Mouse (Mus musculus) intestine, embryonic 15.5 days (tissue): ENCODE data around the gene Fam89b. TPM values are rescaled to one million over a fixed set of nuclear protein-coding genes. Genes with fewer than 3 reads are reported as not detected.
A peak's percentile ranks its signal among the peaks of the same experiment; 100 is the strongest.

ENCODE experiments used
- ATAC-seq: fragments of 200-750 bp; cut with Nextera tagmentation; 2 replicates; pipeline ENCODE4 v1.8.0; 2017; ENCODE audit warnings: moderate TSS enrichment, moderate library complexity
- H3K27ac ChIP-seq: fragments of 300-500 bp; sonication (generic); 2 replicates; pipeline ENCODE4 v1.5.1; 2015; ENCODE audit warnings: mild to moderate bottlenecking, inconsistent platforms
- H3K27me3 ChIP-seq: fragments of 300-500 bp; sonication (generic); replicated peaks from 2 replicates; pipeline ENCODE4 v1.6.1; 2015; ENCODE audit warnings: inconsistent platforms
- H3K36me3 ChIP-seq: fragments of 300-500 bp; sonication (generic); 2 replicates; pipeline ENCODE4 v1.6.1; 2015; ENCODE audit warnings: inconsistent platforms
- H3K4me1 ChIP-seq: fragments of 300-500 bp; sonication (generic); replicated peaks from 2 replicates; pipeline ENCODE4 v1.6.1; 2015; ENCODE audit warnings: inconsistent platforms
- H3K4me2 ChIP-seq: fragments of 300-500 bp; sonication (generic); replicated peaks from 2 replicates; pipeline ENCODE4 v1.6.1; 2015; ENCODE audit warnings: mild to moderate bottlenecking, inconsistent platforms
- H3K4me3 ChIP-seq: fragments of 300-500 bp; sonication (generic); replicated peaks from 2 replicates; pipeline ENCODE4 v1.5.1; 2015; ENCODE audit warnings: inconsistent platforms
- H3K9ac ChIP-seq: fragments of 300-500 bp; sonication (generic); 2 replicates; pipeline ENCODE4 v1.6.1; 2015; ENCODE audit warnings: inconsistent platforms
- H3K9me3 ChIP-seq: fragments of 300-500 bp; sonication (generic); 2 replicates; pipeline ENCODE4 v1.6.1; 2016; ENCODE audit warnings: inconsistent platforms
- WGBS: fragments of 180-500 bp; shearing (Covaris S2); methylation state at CpG from one replicate; pipeline ENCODE4 v1.1.7; 2015; 5-methylcytosine and 5-hydroxymethylcytosine counted together
- polyA plus RNA-seq: library from polyadenylated mRNA; unstranded; fragments of >200 nt; fragmentation: Nextera tagmentation; extraction: Ambion mirVana; gene quantifications from 2 replicates; pipeline ENCODE4 v1.2.1, GENCODE M21; 2015

The Fam89b gene
- polyA plus RNA-seq, 1 experiment from 2014 or later = 68.7 TPM

DNA sequence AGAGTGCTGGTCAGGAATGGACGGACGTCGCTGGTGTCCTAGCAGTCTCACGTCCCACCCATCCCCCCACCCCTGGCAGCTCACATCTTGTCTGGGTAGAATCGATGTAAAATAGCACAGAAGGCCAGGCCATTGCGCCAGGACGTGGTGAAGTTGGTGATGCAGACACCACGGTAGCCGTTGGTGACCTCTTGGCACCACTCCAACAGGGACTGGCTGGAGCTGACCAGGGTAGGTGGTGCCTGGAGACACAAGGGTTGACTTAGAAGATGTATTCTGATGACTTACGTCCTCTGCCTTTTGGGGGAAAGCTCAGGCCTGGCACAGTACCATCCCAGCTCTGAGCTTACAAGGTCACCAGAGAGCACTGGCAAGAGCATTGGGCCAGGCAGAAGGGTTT, 12.5 kb downstream of the Fam89b start:
- H3K27me3 ChIP-seq = no peaks in the 10 kb centered on the region
- no peak for ATAC-seq
- H3K4me3 ChIP-seq = no peak overlapping the region
- H3K4me1 ChIP-seq = peaks cover 24% of the 10 kb centered on the region
- WGBS = 61% methylated on average over 10 of the region's 10 CpGs
- H3K9me3 ChIP-seq = no peaks in the 10 kb centered on the region
- no peak overlapping the region for H3K4me2 ChIP-seq
- no peak overlapping the region for H3K27ac ChIP-seq
- peaks cover 31% of the 10 kb centered on the region for H3K36me3 ChIP-seq
- no peak overlapping the region for H3K9ac ChIP-seq

DNA sequence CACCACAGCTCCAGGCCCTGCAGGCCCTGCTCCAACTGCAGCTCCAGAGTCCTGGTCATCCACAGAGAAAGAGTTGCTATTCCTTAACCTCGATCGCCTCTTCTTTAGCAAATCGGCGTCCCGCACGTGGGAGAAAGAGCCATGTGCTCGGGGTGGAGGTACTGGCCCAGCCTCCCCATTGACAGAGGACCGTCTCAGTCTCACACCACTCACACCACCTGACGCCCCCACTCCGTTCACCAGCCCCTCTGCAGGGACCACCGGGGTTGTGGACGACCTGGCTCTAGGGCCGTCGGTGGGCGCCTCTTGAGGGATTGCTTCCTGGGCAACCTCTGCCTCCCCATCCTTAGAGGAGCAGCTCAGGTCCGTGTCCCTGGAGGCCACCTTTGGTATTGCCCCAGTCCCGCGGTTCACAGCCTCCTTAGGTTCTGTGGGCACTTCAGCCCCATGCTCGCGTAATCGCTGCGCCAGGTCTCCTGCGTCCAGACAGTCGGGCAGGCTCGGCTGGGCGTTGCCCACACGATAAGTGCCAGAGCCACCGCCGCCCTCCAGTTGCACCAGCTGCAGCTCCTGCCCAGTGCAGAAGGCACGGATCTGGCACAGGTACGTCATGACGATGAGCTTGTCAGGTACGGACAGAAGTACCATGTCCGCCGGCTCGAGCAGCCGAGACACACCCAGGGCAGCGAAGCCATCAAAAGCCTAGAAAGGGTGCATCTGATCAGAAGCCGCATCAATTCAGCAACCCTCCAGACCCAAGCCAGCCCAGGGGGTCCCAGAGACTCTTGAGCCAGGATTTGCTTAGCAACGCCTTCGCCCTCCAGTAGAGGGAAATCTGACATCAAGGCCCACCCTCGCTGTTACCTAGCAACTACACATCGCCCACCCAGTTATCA, 13.4 kb downstream of the Fam89b start:
- Histone ChIP-seq H3K4me3 (no peak overlapping the region), H3K9me3 (no peaks in the 10 kb centered on the region), H3K9ac (0 out of 2 replicates have a peak overlapping the region, but pooled peaks have one; percentile 13), H3K36me3 (peaks cover 30% of the 10 kb centered on the region), H3K27me3 (no peaks in the 10 kb centered on the region), H3K27ac (0 out of 2 replicates have a peak overlapping the region, but pooled peaks have one; percentile 15), H3K4me1 (peaks cover 24% of the 10 kb centered on the region), H3K4me2 (peak overlapping the region; percentile 24)
- peak; percentile 60 for ATAC-seq
- 33% methylated on average over 43 of the region's 43 CpGs for WGBS

DNA sequence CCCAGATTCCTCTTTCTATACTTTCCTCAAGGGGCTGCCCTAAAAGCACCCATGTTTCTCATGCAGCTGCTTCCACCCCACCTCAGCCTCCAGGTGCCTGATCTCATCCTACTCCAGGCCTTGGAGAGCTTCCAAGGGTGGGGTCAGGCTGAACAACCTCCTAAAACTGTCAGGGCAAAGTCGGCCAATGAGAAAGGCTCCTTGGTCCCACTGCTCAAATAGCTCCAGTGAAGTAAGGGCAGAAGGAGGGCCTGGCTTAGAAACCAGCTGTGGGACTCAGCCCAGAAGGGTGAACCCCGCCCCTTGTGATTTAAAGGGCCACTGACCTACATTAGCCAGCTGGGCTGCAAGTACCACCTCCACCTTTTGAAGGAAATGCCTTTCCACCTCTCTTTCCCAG, 15.7 kb downstream of the Fam89b start:
- peak overlapping the region; percentile 49; the same call in 1 of the 2 replicates for H3K27ac ChIP-seq
- WGBS = 9% methylated on average over 2 of the region's 2 CpGs
- H3K4me2 ChIP-seq = peak overlapping the region; percentile 28; the same call in 1 of the 2 replicates
- H3K9me3 ChIP-seq = no peaks in the 10 kb centered on the region
- peaks cover 30% of the 10 kb centered on the region for H3K36me3 ChIP-seq
- peaks cover 24% of the 10 kb centered on the region for H3K4me1 ChIP-seq
- H3K4me3 ChIP-seq = no peak overlapping the region
- no peaks in the 10 kb centered on the region for H3K27me3 ChIP-seq
- peak; percentile 89 for ATAC-seq
- H3K9ac ChIP-seq = no peak overlapping the region; the same call in 1 of the 2 replicates

DNA sequence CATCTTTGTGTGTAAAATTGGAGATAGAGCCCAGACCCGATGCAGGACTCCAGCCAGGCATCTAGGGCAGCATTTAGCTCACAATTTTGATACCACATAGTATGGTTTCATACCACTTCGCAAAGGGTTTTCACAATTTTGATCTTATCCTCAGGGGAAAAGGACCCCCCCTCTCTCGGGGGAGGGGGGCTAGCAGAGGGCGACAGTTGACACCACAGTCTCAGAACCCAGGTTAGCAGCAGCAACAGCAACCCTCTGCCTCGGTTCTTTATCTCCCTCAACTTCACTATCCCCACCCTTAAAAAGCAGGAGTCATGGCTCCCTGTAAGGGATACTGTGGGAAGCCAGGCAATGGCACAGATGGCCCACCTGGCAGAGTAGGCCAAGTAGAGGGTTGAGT, 16.2 kb downstream of the Fam89b start:
- peaks cover 24% of the 10 kb centered on the region for H3K4me1 ChIP-seq
- ATAC-seq = no peak
- peaks cover 33% of the 10 kb centered on the region for H3K36me3 ChIP-seq
- WGBS = 67% methylated on average over 5 of the region's 5 CpGs
- H3K4me2 ChIP-seq = peak overlapping the region; percentile 28; the same call in 1 of the 2 replicates
- no peaks in the 10 kb centered on the region for H3K27me3 ChIP-seq
- H3K27ac ChIP-seq = peak overlapping the region; percentile 49; the same call in 1 of the 2 replicates
- H3K4me3 ChIP-seq = no peak overlapping the region
- peak overlapping the region; percentile 1; the same call in 1 of the 2 replicates for H3K9ac ChIP-seq
- H3K9me3 ChIP-seq = no peaks in the 10 kb centered on the region

DNA sequence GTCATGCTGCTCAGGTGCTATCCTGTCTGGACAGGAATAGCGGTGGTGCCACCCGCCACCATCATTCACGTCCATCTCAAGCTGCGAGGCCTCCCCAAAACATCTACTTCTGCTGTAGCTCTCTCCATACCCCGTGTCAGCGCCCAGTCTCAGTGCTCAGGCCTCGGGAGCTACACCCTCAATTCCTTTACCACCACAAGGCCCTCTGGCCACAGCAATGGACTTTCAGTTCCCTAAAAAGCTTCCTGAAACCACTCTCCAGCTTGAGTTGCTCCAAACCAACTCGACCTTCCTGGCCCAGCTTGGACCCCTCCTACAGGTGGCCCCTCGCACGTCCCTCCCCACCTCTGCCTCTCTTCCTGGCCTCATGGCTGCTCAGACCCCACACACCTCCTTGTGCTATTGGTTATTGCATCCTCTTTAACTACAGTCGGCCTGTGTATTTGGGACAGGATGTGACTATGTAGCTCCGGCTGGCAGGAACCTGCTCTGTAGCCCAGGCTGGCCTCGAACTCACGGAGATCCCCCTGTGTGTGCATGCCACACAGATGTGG, 17.5 kb downstream of the Fam89b start:
- Histone ChIP-seq H3K4me3 (no peak overlapping the region), H3K9ac (no peak overlapping the region), H3K9me3 (no peaks in the 10 kb centered on the region), H3K27ac (no peak overlapping the region), H3K36me3 (peaks cover 38% of the 10 kb centered on the region), H3K27me3 (no peaks in the 10 kb centered on the region), H3K4me2 (no peak overlapping the region), H3K4me1 (peaks cover 24% of the 10 kb centered on the region)
- WGBS = 92% methylated on average over 14 of the region's 14 CpGs
- no peak for ATAC-seq

DNA sequence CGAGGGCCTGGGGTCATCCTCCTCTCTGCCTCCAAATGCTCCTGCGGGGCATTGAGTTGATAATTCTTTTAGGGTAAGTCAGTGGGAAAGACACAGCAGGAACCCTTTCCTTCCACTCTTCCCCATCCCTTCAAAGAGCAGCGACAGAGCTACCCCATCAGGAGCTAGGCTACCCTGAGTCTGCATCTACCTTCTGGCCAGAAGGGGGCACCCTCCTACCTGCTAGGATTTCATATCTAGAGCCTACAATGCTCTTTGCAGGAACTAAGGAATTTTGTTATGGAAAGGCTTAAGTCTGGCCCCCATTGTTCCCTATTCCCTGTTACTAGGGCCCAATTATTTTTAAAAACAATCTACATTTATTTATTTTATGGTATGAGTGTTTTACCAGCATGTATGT, 18.2 kb downstream of the Fam89b start:
- H3K4me3 ChIP-seq = no peak overlapping the region
- 28% methylated on average over 3 of the region's 3 CpGs for WGBS
- ATAC-seq = no peak
- H3K4me1 ChIP-seq = peaks cover 17% of the 10 kb centered on the region
- H3K4me2 ChIP-seq = no peak overlapping the region
- no peak overlapping the region for H3K9ac ChIP-seq
- H3K9me3 ChIP-seq = no peaks in the 10 kb centered on the region
- H3K27me3 ChIP-seq = no peaks in the 10 kb centered on the region
- H3K27ac ChIP-seq = no peak overlapping the region
- peaks cover 38% of the 10 kb centered on the region for H3K36me3 ChIP-seq

DNA sequence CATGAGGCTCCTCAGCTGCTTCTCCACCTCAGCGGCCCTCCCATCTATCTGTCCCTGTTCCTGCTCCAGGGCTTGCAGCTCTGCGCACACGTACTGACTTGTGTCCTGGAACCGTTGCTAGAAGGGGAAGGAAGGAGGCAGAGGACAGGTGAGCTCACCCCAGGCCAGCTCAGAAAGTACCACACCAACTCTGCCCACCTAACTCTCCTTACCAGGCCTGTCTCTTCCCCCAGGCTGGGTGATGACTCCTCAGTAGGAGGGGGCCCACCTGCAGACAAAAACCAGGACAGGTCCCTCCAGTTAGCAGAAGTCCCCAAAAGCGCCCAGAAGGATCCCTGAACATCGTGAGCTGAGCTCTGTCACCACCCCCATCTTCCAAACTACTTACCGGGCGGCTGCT, 18.9 kb downstream of the Fam89b start:
- no peak overlapping the region for H3K4me3 ChIP-seq
- no peak for ATAC-seq
- 92% methylated on average over 8 of the region's 8 CpGs for WGBS
- H3K27me3 ChIP-seq = no peaks in the 10 kb centered on the region
- peaks cover 18% of the 10 kb centered on the region for H3K4me1 ChIP-seq
- H3K36me3 ChIP-seq = peaks cover 37% of the 10 kb centered on the region
- H3K9me3 ChIP-seq = no peaks in the 10 kb centered on the region
- no peak overlapping the region for H3K4me2 ChIP-seq
- no peak overlapping the region for H3K9ac ChIP-seq
- no peak overlapping the region for H3K27ac ChIP-seq

DNA sequence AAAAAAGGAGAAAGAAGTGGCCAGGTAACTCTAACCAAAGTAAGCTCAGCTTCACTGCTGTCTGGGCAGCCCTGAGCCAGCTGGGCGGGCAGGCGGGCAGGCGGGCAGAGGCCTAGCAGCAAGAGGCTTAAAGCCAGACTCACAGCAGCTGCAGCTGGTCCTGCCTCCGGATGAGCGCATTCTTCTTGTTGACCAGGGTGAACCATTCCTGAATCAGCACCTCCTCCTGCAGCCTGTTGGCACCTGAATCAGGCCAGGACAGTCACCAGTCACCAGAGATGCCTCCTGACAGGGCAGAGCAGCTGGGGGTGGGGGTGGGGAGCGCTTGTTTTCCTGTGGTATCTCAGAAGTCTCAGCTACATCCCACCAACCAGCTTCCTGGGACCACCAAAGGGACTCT, 19.4 kb downstream of the Fam89b start:
- H3K36me3 ChIP-seq = peaks cover 34% of the 10 kb centered on the region
- no peak overlapping the region for H3K4me3 ChIP-seq
- peaks cover 22% of the 10 kb centered on the region for H3K4me1 ChIP-seq
- H3K27ac ChIP-seq = no peak overlapping the region
- no peak overlapping the region for H3K4me2 ChIP-seq
- ATAC-seq = no peak
- no peaks in the 10 kb centered on the region for H3K9me3 ChIP-seq
- WGBS = 97% methylated on average over 6 of the region's 6 CpGs
- H3K27me3 ChIP-seq = no peaks in the 10 kb centered on the region
- no peak overlapping the region for H3K9ac ChIP-seq

DNA sequence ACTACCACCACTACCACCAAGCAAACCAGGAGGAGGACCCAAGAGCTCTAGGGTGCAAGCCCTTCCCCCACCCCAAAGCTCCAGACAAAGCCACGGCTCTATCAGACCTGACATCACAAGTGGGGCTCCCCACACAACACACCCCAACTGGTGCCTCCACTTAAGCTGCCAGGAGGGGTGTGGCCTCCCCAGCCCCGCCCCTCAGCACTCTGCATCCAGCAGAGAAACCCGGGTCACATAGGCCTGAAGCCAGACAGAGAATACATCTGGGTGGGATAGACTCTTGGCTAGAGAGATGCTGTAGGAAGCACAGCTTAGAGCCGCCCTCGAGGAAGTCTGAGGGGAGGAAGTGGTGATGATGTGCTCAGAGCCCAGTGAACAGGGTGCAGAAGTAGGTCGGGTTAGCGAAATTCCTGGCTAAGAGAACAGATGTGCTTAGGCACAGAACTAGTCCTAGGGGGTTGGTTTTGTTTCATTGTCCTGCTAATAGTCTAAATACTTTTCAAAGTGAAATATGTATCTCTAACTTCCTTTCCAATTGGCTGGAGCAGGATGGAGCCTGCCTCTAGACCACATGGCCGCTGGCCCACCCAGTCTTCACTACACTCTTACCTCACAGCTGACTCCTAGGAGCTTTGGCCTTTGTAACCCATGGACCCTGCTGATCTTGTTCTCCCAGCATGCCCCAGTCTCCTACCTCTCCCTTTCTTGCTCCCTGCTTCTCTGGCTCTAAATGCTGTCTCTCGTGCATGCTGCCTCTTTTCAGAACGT, 24.5 kb downstream of the Fam89b start:
- WGBS = 33% methylated on average over 10 of the region's 10 CpGs
- H3K27ac ChIP-seq = peak overlapping the region; percentile 56
- peak; percentile 80 for ATAC-seq
- peaks cover 44% of the 10 kb centered on the region for H3K36me3 ChIP-seq
- no peak overlapping the region for H3K9ac ChIP-seq
- no peaks in the 10 kb centered on the region for H3K9me3 ChIP-seq
- no peaks in the 10 kb centered on the region for H3K27me3 ChIP-seq
- peaks cover 20% of the 10 kb centered on the region for H3K4me1 ChIP-seq
- H3K4me3 ChIP-seq = no peak overlapping the region
- H3K4me2 ChIP-seq = no peak overlapping the region; the same call in 1 of the 2 replicates

DNA sequence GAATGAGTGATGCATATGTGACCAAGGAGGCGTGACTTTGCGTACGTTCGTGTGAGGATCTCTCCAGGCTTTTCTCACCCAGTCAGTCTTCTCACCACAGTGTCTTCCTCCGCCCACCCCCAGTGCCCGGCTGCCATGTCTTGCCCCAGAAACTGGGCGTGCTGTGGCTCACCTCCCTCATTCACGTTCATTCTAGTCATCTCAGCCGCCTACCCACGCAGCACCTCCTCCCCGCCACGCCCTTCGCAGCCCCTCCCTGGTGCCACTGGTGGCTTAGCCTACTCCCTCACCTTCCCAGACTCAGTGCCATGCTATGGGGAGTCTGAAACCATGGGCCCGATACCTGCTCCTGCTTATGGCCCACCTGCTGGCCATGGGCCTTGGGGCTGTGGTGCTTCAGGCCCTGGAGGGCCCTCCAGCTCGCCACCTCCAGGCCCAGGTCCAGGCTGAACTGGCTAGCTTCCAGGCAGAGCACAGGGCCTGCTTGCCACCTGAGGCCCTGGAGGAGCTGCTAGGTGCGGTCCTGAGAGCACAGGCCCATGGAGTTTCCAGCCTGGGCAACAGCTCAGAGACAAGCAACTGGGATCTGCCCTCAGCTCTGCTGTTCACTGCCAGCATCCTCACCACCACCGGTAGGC, 25.2 kb downstream of the Fam89b start, which contains the start of gene Kcnk7:
TSS of gene Kcnk7 (plus strand) at position 205 of the 638 bp plus-strand sequence.
- ATAC-seq = peak; percentile 15
- peaks cover 43% of the 10 kb centered on the region for H3K36me3 ChIP-seq
- H3K4me1 ChIP-seq = peaks cover 20% of the 10 kb centered on the region
- H3K4me2 ChIP-seq = no peak within 1 kb of the TSS; the same call in 1 of the 2 replicates
- H3K9ac ChIP-seq = 0 out of 2 replicates have a peak within 1 kb of the TSS, but pooled peaks have one; percentile 26
- H3K27me3 ChIP-seq = no peaks in the 10 kb centered on the region
- no peaks in the 10 kb centered on the region for H3K9me3 ChIP-seq
- peak within 1 kb of the TSS; percentile 56 for H3K27ac ChIP-seq
- WGBS = 66% methylated on average over 17 of the region's 17 CpGs
- H3K4me3 ChIP-seq = no peak within 1 kb of the TSS

DNA sequence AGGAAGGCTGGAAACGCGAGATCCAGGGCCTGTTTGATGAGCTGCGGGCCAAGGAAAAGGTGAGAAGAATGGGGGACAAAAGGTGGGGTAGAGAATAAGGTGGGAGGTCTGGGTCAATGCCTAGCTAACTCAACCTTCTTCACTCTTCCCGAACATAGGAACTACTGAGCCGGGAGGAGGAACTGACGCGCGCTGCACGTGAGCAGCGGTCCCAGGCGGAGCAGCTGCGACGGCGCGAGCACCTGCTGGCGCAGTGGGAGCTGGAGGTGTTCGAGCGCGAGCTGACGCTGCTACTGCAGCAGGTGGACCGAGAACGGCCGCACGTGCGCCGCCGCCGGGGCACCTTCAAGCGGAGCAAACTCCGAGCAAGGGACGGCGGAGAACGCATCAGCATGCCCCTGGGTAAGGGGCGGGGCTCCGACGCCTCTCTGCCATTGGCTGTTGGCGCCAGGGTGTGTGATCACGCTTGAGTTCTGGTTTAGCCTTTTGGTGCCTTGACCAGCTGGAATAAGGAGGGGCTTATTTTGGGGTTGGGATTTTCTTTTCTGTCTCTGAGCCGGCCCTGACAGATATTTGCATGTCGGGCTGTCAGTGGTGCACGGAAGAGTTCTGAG, 33.5 kb downstream of the Fam89b start:
- no peaks in the 10 kb centered on the region for H3K9me3 ChIP-seq
- peaks cover 52% of the 10 kb centered on the region for H3K36me3 ChIP-seq
- no peak overlapping the region for H3K4me2 ChIP-seq
- peaks cover 29% of the 10 kb centered on the region for H3K4me1 ChIP-seq
- H3K27me3 ChIP-seq = no peaks in the 10 kb centered on the region
- no peak overlapping the region for H3K4me3 ChIP-seq
- H3K27ac ChIP-seq = no peak overlapping the region
- WGBS = 38% methylated on average over 41 of the region's 41 CpGs
- no peak for ATAC-seq
- H3K9ac ChIP-seq = no peak overlapping the region
